Mouse (Mus musculus): ENCODE results near the gene Necap2.

Necap2 gene

DNA sequence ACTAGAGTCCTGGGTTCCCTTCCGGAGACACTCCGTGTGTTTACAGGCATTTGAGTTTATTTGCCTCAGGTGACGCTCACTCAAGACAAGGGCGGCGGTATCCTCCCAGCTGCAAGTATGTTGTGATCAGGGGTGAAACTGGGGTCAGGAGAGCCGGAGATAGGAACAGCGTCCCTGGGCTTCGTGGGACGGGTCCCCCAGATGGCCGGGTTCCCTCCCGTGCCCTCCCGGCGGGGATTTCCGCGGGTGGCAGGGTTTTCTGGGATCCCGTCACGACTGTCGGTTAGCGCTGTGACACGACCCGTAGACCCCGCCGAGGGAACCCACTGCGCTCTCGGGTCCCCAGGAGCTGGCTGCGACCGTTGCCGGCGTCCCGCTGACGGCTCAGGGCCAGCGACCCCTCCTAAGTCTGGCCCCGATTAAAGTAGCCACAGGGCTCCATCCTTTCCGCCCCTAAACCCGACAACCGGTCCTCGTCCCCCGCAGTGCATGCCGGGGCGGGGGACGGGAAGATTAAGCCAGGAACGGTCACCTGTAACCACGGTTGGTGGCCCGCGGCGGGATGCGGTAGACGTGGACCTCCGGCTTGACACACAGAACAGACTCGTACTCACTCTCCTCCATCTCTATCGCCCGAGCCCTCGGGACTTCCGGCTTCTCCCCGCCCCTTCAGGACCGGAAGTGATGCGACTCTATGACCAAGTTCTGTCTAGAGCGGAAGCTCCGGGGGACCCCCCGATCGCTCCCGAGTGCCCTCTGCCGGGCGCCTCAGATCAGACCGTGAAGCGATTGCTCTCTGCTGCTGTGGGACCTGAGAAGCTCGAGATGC, at the start of gene Necap2:
Gene Necap2, minus strand, starts transcription at position 677 of the 829 bp plus-strand sequence.
- DNase-seq (ENCODE audit: low read depth) = peak; percentile 96

DNA sequence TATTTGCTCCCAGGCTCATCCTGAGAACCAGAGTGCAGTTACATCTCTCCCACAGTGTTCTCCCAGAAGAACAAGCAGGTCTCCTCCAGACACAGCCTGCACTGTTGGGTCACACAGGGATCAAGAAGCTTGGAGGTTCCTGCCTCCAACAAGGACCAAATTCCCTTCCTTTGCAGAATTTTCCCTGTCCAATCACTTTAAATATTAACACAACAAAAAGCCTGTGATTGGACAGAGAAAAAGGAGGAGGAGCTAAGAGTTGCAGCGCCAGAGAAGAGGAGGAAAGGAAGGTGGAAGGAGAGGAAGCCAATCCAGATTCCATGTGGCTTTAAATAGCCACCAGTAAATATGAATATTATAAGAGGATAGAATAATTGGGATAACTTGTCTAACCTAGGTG, 44.9 kb upstream of the Necap2 start:
- DNase-seq (ENCODE audit: low read depth) = no peak

DNA sequence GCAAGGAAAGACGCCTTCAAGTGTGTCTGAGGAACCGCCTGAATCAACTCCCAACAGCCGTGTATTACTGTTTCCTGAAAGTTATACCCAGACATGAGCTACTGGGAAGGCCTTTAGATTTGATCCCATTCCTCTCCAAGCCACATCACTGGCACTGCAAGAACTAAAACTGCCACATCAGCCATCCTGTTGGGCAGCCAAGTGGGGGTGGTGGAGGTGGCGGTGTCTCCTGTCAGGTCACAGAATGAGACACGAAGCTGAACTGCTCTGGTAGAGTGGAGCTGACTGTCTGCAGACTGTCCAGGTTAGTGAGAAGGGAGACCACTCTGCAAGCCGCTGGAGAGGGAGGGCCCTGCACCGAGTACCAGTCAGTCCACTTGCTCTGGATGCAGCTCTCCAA, 44.5 kb upstream of the Necap2 start:
- DNase-seq (ENCODE audit: low read depth) = no peak

DNA sequence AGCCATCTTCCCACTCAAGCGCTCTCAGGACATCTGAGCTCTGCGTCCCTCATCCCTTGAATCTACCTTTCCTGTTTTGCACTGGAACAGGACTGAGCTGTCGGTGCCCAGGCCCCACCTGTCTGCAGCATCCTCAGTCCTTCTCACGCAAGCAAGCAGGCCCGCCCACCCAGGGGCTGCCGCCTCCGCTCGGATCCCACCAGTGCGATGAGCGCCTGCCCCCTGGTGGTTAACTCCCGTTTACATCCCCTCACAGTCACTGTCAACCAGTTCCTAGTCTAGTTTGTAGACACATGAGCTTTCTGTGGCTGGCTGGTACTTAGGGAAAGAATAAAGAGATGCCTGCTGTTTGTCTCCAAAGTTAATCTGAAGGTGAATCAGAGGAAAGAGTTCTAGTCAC, 42.5 kb upstream of the Necap2 start:
- no peak for DNase-seq (ENCODE audit: low read depth)

DNA sequence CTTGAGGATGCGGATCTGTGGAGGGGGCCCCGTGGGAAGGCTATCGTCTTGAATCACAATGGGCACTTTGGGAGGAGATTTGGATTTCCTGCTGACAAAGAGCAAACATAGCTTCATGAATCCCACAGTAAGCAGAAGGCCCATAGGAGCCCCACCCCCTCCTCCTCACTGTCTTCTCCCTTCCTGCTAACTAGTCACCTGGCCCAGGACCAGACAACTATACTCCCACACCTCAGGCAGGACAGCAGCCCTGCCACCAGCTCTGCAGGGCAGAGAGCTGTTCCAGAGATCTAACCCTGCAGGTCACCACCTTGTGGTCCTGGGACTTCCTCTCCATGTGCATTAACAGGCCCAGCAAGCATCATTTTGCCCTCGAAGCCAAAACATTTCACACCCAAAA, 40.5 kb upstream of the Necap2 start:
- DNase-seq (ENCODE audit: low read depth) = no peak

DNA sequence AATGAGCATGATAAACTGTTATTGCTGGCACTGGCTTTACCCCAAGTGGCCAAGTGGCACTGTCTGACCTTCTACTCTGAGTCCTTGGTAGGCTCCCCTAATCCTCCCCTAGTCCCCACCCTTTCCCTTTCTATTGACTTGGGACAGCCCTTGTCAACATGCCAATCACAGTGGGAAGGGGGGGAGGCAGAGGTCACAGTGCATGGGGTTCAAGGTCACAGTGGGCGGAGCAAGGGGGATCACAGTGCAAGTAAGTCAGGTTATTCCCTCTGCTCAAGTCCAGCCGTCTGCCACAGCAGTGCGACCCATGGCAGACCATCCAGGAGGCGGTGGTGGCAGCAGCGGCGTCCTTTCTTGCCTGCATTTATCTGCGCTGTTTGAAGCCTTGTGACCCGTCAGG, 37.2 kb upstream of the Necap2 start:
- DNase-seq (ENCODE audit: low read depth) = no peak

DNA sequence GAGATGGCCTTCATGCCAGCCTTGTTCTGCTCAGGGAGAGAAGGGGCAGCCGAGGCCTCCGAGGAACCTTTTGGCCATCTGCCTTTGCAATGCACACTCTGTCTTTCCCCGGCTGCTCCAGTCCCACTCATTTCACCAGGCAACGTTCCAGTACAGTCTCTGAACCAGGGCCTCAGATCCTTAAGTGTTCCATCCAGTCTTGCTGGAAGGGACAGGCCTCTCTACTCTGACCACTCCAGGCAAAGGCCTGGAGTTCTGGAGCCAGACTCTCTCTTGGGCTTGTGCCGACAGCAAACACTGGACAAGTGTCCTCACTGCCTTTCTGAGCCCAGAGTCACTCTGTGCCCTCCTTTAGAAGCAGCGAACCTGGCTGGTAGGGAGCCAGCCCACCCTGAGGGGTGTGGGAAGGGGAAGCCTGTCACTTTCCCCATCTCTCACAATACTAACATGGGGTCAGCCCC, 36.4 kb upstream of the Necap2 start:
- no peak for DNase-seq (ENCODE audit: low read depth)

DNA sequence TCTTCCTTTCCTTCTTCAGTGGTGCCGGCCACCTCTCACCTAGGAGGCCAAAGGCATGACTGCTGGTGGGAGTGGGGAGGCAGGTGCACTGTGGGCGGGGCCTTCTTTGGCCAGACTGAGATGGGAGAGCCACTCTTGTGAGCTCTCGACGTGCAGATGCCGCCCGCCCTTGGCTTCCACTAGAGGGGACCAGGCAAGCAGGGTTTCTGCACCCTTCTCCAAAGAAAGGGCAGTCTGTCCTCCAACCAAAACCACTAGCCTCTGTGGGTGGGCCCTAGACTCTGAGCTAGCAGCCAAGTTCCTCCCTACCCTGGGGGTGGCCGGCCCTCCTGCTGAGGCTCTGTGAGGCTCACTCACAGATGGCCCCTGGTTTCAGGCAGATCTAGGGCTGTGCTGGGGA, 35.7 kb upstream of the Necap2 start:
- no peak for DNase-seq (ENCODE audit: low read depth)

DNA sequence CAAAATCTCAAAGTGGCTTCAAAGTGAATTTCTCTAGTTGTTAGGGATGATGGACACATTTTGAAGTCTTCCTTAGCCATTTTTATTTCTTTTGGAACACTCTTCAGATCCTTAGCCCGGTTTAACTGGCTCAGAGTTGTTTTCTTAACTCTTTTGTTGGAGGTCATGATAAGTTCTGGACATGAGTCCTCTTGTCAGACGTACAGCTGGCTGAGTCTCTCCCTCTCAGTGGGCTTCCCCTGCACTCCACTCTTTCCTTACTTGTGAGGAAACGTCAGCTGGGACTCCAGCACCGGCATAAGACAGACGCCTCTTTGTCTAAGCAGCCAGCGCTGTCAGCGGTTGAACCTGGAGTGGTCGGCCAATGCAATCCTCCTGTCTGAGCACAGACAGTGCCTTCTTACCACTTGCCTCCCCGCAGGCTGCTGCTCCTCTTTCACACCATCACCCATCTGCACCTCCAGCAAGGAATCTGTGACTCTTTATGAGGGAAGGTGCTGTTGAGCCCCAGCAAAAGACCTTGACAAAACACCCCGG, 30.1 kb upstream of the Necap2 start:
- no peak for DNase-seq (ENCODE audit: low read depth)

DNA sequence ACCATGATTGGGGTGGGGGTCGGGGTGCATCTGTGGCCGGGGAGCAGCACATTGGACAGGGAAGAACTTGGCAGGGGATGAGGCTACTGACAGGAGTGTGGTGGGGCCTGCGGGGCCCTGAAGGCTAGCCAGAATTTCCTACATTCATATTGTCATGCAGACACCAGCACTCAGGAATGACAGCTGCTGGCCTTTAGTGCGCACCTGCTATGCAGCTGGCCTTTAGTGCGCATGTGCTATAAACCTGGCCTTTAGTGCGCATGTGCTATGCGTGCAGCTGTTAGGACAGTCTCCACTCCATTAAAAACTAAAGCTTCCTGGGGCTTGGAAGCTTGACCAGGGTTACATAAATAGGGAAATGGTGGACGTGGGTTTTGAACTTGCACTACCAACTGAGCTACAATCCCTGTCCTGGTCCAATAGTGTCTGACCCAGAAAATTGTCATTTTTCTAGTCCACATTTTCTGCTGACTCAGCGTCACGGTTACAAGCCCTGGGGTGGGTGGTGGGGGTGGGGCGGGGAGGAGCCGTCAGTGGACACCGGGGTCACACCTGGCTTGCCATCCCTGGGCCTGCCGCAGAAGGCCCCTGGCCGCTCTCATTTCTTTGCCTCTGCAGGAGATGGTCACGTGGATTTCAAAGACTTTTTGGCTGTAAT, 28.5 kb upstream of the Necap2 start:
- no peak for DNase-seq (ENCODE audit: low read depth)

DNA sequence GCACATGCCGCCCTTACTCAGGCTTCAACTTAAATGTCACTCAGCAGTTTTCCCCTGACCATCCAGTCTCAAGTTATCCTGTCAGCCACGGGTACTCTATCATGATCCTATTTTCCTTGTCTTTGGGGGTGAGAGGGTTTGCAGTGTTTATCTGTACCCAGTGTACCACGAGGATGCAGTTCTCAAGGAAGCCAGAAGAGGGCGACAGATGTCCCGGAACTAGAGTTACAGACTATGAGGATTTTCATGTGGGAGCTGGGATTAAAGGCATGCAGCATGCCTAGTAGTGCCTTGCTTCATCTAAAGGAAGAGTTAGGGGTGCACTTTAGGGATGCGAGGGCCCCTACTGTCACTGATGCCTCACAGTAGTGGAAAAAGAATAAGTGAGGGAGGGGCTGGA, 23.7 kb upstream of the Necap2 start:
- DNase-seq (ENCODE audit: low read depth) = peak; percentile 45

DNA sequence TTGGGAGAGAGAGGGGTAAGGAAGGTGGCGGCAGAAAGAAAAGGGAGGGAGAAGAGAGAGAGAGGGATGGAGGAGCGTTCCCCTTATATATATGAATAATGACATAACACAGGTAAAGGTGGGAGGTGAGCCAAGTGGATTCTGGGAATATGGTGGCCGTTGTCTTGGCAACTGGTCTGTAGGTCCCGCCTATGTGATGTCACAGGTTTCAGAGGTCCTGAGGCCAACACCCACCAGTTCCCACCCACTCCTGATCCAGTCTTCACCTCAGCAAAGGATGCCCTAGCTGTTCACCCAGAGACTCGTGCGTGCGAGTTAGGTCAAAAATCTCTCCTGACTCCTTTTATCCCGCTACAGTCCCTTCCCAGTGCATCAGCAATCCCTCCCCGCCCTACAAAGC, 23.1 kb upstream of the Necap2 start:
- no peak for DNase-seq (ENCODE audit: low read depth)

DNA sequence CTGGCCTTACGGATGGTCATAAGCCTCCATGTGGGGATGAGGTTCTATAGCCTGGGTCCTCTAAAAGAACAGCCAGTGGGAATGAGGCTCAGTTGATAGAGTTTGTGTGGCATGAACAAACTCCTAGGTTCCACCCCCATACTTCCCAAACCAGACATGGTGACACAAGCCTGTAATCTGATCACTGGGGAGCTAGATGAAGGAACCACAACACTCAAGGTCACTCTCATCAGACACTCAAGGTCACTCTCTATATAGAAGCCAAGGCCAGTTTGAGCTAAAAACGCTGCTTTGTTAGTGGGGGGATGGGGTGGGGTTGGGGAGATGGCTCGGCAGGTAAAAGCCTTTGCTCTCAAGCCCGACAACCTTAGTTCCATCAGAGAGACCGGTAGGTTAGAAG, 21.8 kb upstream of the Necap2 start:
- DNase-seq (ENCODE audit: low read depth) = no peak

DNA sequence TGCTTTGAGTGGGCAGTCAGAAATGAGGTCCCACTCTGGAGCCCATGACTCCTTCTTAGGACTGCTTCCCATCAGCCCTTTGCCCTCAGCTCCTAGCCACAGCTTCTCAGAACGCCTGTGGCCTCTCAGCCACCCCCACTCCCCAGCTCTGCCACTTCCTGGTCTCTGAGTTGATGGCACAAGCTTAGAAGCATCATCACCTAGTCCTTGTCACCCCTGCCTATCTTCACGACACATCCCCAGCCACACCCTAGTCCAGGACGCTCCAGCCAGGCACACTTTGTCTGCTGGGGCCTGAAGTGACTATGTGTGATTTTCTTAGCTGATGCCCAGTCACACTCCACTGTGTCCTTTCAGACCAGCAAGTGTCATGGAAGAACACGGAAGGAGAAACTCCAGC, 20.8 kb upstream of the Necap2 start:
- no peak for DNase-seq (ENCODE audit: low read depth)

DNA sequence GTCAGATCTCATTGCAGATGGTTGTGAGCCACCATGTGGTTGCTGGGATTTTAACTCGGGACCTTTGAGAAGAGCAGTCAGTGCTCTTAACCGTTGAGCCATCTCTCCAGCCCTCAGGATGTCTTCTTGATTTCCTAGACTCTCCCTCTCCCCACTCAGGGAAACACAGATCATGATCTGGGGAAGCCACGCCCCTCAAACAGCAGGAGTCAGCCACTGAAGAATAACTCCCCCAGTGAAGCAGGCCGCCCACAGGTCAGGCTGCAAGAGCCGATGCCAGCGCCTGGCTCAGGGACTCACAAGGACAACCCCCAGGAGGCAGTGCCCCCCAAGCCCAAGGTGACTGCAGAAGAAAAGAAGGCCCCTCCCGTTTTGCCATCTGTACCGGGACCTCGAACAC, 18.6 kb upstream of the Necap2 start:
- DNase-seq (ENCODE audit: low read depth) = no peak

DNA sequence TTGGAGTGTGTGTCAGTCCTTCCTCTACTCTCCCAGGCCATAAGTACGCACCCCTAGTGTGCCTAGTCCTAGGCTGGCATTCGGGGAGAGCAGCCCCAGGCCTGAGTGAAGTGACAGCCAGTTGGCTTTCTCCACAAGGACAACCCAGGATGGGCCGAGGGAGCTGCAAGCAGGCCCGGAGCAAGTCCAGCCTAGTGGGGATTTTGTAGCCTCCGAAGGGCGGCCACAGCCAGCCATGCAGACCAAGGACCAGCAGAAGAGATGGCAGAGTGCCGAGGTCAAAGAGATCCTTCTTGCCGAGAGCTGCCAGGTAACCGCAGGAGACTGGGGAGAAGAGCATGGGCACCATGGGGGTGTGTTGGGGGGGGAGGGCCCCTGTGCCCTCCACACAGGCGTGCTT, 16.9 kb upstream of the Necap2 start:
- DNase-seq (ENCODE audit: low read depth) = no peak

DNA sequence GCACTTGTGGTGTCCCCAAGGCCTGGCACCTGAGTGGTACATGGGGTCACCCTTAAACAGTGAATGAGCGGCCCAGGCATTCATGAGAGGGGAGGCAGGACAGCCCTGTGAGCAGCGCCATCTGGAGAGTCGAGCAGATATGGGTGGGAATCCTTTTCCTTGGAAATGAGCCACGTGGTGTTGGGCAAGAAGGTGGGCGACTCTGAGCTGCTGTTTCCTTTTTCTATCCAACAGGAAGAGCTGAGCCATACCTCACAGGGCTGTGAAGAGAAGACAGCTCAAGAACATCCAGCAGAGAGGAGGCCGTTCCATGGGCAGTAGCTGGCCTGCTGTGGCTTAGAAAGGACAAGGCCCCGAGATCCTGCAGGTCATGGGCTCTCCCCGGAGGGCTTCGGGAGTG, 10.6 kb upstream of the Necap2 start:
- DNase-seq (ENCODE audit: low read depth) = no peak

DNA sequence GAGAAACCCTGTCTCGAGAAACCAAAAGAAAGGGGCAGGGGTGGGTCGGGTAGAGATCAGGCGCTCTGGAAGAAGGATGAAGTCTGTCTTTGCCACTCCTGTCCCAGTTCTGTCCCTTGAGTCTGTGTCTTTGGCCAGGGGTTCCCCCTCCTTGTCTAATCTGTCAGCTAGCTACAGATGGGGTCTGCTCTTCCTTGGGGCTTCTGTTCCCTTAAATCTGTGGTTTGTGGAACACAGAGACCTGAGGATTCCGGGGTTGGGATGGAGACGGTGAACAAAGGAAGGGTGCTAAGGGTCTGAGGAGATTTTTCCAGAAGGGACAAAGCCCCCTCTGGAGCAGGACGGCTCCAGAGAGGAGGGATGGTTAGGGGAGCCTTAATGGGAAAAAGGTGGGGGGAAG, 9.9 kb upstream of the Necap2 start, which contains the start of gene Spata21:
Gene Spata21, plus strand, starts transcription at position 301 of the 400 bp plus-strand sequence.
- DNase-seq (ENCODE audit: low read depth) = no peak

DNA sequence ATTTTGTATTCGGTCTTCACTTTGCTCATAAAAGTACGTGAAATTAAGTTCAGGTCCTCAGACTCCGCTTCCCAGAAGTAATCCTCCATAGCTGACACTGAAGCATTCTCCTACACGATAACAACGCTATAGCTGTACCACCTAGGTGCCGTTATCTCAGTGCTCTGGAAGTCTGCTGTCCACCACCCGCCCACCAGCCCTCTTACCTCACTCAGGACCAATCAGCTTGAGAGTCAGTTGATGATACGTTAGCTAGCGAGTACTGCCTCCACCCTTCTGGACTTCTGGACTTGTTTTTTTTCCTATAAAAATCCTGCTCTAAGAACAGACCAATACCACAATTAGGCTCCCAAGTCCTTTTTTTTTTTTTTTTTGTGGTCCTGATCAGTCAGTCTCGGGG, 8.7 kb upstream of the Necap2 start:
- DNase-seq (ENCODE audit: low read depth) = no peak

DNA sequence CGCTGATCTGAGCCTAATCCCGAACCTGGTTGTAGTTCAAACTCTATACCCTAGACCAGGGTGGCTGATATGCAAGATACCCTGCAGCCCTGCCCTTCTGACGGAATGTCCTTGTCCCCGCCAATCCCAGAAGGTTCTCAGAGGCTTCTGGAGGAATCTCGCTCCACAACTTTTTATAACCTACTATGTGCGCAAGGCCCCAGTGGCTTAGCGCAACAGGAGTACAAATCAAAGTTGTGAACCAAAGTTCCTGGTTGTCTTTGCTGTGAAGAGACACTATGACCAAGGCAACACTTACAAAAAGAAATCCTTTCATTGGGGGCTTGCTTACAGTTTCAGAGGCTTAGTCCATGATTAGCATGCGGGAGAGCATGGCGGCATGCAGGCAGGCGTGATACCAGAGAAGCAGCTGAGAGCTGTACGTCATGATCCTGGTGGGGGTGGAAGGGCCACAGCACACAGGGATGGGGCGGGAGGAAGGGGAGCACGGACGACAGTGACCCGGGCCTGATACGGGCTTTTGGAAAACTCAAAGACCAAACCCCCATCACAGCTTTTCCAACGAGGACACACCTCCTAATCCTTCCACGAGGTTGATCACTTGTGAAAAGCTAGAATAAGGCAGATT, 467 bp upstream of the Necap2 start:
- no peak for DNase-seq (ENCODE audit: low read depth)

DNA sequence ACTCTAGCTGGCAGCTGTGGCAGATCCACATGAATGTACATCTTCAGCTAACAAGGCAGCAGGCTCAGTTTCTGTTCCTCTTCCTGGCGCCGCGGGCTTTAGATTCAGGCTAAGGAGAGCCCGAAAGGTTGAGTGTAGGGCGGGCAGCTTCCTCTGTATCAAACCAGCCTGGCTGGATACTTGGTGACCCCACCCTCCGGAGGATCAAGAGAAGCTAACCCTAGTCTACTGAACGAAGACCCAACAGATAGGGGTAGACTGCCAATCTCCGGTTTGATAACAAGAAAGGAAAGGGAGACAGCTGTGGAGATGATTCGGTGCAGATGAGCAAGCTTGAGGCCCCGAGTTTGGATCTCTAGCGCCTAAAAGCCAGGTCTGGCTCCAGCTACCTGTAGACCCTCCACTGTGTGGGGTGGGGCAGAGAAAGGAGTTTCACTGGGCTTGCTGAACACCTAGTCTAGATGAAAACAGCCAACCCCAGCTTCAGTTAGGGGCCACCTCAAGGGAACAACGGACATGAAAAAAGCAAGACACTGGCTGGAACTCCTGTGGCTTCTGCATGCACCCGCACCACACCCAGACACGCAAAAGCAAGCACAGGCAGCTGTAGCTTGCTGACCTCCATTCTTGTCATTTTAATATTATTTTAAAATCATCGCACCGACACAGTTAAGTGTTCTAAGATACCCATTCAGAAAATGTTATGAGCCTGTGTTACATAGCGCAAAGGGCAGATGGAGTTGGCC, 1.2 kb downstream of the Necap2 start:
- peak; percentile 58 for DNase-seq (ENCODE audit: low read depth)

DNA sequence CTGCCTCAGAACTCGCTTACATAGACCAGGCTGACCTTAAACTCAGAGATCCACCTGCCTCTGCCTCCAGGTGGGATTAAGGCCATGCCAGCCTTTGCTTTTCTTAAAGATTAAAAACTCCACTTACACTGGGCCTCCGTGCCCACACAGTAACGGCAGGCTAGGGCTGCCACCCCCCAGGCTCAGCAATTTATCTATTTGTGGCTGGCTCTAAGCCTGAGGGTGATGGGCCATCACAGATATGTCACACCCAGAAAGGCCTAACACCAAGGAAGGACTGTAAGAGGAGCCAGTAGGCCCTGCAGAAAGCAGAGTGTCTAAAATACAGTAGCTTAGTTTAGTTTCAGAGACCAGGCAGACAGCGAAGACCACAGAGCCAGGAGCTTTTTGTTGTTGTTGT, 4.0 kb downstream of the Necap2 start:
- DNase-seq (ENCODE audit: low read depth) = no peak

Data from c-Kit-positive CD71-positive TER-119-negative erythroid progenitor cells, embryonic 14.5 days (primary cell).